Mouse (Mus musculus) effector memory CD4-positive, alpha-beta T cell, adult 5 months (primary cell): Measurements from ENCODE around the gene Lpar2. TPM values are rescaled to one million over a fixed set of nuclear protein-coding genes. Genes with fewer than 3 reads are reported as not detected.

ENCODE experiments used
- polyA plus RNA-seq: library from polyadenylated mRNA; unstranded; fragments of 100-300 nt; shearing (Covaris generic); gene quantifications from one replicate; pipeline ENCODE4 v1.2.1, GENCODE M21; 2017

The Lpar2 gene
- 0.15 TPM for polyA plus RNA-seq

GRCm38 (mm10) chr8:69822386-69823191, at the start of gene Lpar2:
TSS of gene Lpar2 (plus strand) at chr8:69822429.

GRCm38 (mm10) chr8:69774503-69775148, 47.6 kb upstream of the Lpar2 start, which contains the start of gene Gm20422:
TSS of gene Gm20422 (minus strand) at chr8:69774886.

GRCm38 (mm10) chr8:69790773-69791367, 31.4 kb upstream of the Lpar2 start, which contains the start of the genes Atp13a1 and Zfp866:
TSS of gene Atp13a1 (plus strand) at chr8:69791163.
TSS of gene Zfp866 (minus strand) at chr8:69791178.

GRCm38 (mm10) chr8:69808094-69808863, 13.9 kb upstream of the Lpar2 start, which contains the start of gene Gmip:
TSS of gene Gmip (plus strand) at chr8:69808679.

DNA sequence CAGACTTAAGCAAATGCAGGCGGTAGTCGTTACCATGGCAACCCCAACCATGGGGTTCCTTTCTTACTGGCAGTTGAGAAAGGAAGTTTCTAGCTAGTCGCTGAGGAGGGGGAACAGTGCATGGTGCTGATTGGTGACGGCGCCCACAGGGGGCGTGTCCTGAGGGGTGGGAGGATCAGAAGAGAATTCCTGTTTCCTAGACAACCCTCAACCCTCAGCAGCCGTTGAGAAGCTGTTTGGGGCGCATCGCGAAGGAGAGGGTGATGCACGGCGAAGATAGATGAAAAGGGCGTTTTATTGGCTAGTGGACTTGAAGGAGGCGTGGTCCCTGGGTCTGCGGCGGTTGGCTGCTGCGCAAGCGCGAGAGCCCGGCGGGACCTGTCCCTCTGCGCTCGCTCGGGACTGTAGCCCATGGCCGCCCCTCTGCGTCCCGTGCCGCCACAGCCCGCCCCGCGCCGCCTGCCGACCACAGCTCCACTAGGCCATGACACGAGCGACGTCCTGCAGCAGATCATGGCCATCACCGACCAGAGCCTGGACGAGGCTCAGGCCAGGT, 10.1 kb downstream of the Lpar2 start, which contains the start of gene Pbx4:
TSS of gene Pbx4 (plus strand) at position 194 of the 556 bp plus-strand sequence.

Other genes starting within 250 kb of the Lpar2 start
- 44.5 TPM for gene Zfp868, start 196.9 kb upstream of the Lpar2 start, polyA plus RNA-seq
- gene Zfp964, start 167.9 kb upstream of the Lpar2 start, polyA plus RNA-seq, result 0.36 TPM
- gene Zfp869, start 111.7 kb upstream of the Lpar2 start, polyA plus RNA-seq, result 108 TPM
- 3.5 TPM for gene Zfp963, start 72.5 kb upstream of the Lpar2 start, polyA plus RNA-seq
- gene Gm20422, start 47.5 kb upstream of the Lpar2 start, polyA plus RNA-seq, result not detected
- 71.1 TPM for gene Atp13a1, start 31.3 kb upstream of the Lpar2 start, polyA plus RNA-seq
- gene Zfp866, start 31.3 kb upstream of the Lpar2 start, polyA plus RNA-seq, result 20.8 TPM
- 148 TPM for gene Gmip, start 13.8 kb upstream of the Lpar2 start, polyA plus RNA-seq
- gene Pbx4, start 10.1 kb downstream of the Lpar2 start, polyA plus RNA-seq, result 11.3 TPM
- gene Cilp2, start 65.3 kb downstream of the Lpar2 start, polyA plus RNA-seq, result not detected
- 1.2 TPM for gene Tssk6, start 79.8 kb downstream of the Lpar2 start, polyA plus RNA-seq
- 100 TPM for gene Ndufa13, start 80.1 kb downstream of the Lpar2 start, polyA plus RNA-seq
- not detected for gene Yjefn3, start 80.3 kb downstream of the Lpar2 start, polyA plus RNA-seq
- 124 TPM for gene Gatad2a, start 174.0 kb downstream of the Lpar2 start, polyA plus RNA-seq
- 106 TPM for gene Mau2, start 220.3 kb downstream of the Lpar2 start, polyA plus RNA-seq
- 44.5 TPM for gene Sugp1, start 220.4 kb downstream of the Lpar2 start, polyA plus RNA-seq